Mouse (Mus musculus): ENCODE results near the gene Pkdrej. TPM values are rescaled to one million over a fixed set of nuclear protein-coding genes. Genes with fewer than 3 reads are reported as not detected.
"Not testable (repeated sequence)": the region's sequence is repeated elsewhere in the genome, so short reads cannot be mapped to it uniquely, and the experiment has no call there.

Gene Pkdrej
- polyA plus RNA-seq, 1 experiment from 2014 or later: 0.13 TPM

DNA sequence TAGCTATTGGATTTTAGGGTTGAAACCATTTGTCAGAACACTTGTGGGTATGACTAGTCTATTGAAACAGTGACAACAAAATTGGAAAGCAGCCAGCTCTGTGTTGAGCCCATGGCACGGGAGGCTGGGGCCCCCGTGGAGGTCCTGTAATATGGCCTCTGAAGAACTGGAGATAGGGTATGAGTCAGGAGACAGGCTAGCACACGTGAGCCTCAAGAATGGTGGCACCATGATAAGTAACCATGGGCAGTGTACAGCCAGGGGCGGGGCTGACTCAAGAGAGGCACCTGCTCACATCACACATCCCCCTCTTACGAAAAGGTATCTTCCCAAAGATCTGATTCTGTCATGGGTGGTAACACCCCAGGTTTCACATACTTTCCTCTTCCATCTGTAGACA is 34.8 kb downstream of the Pkdrej start:
- H3K27me3 ChIP-seq (replicated peaks): no peaks in the 10 kb centered on the region; the same call in 1 of the 2 replicates
- no peak overlapping the region for H3K27ac ChIP-seq (replicated peaks)
- H3K36me3 ChIP-seq: 0 out of 2 replicates have a peak, but pooled peaks cover 3% of the 10 kb centered on the region
- no peak for ATAC-seq (ENCODE audit: extremely low read depth, insufficient number of reproducible peaks, low FRiP score, low TSS enrichment)
- no peak overlapping the region for H3K4me3 ChIP-seq
- no peaks in the 10 kb centered on the region for H3K9me3 ChIP-seq
- H3K4me1 ChIP-seq: peaks cover 18% of the 10 kb centered on the region
- H3K4me2 ChIP-seq: no peak overlapping the region
- 47% methylated on average over 5 of the region's 5 CpGs for WGBS
- H3K9ac ChIP-seq: no peak overlapping the region

GRCm38 (mm10) chr15:85784341-85784740 is 37.2 kb downstream of the Pkdrej start:
- H3K27ac ChIP-seq (replicated peaks): no peak overlapping the region
- no peaks in the 10 kb centered on the region for H3K9me3 ChIP-seq
- no peak overlapping the region for H3K4me3 ChIP-seq
- H3K4me1 ChIP-seq: peaks cover 18% of the 10 kb centered on the region
- no peak overlapping the region for H3K9ac ChIP-seq
- no peaks in the 10 kb centered on the region for H3K36me3 ChIP-seq
- H3K27me3 ChIP-seq (replicated peaks): no peaks in the 10 kb centered on the region; the same call in 1 of the 2 replicates
- 75% methylated on average over 3 of the region's 3 CpGs for WGBS
- H3K4me2 ChIP-seq: no peak overlapping the region
- no peak for ATAC-seq (ENCODE audit: extremely low read depth, insufficient number of reproducible peaks, low FRiP score, low TSS enrichment)

GRCm38 (mm10) chr15:85783146-85783545 is 38.4 kb downstream of the Pkdrej start:
- H3K27ac ChIP-seq (replicated peaks): no peak overlapping the region
- no peak for ATAC-seq (ENCODE audit: extremely low read depth, insufficient number of reproducible peaks, low FRiP score, low TSS enrichment)
- 81% methylated on average over 4 of the region's 4 CpGs for WGBS

GRCm38 (mm10) chr15:85778891-85779290 is 42.6 kb downstream of the Pkdrej start:
- H3K27ac ChIP-seq (replicated peaks); ATAC-seq (ENCODE audit: extremely low read depth, insufficient number of reproducible peaks, low FRiP score, low TSS enrichment); H3K4me2 ChIP-seq; H3K4me1 ChIP-seq; H3K4me3 ChIP-seq; H3K36me3 ChIP-seq; H3K9ac ChIP-seq; H3K9me3 ChIP-seq; H3K27me3 ChIP-seq (replicated peaks): not testable (repeated sequence)
- WGBS: 79% methylated on average over 6 of the region's 6 CpGs

More at GRCm38 (mm10) chr15:85783146-85783545, 38.4 kb downstream of the Pkdrej start:
- Histone ChIP-seq H3K4me2 (no peak overlapping the region), H3K9me3 (no peaks in the 10 kb centered on the region), H3K9ac (no peak overlapping the region), H3K4me1 (peaks cover 10% of the 10 kb centered on the region), H3K36me3 (no peaks in the 10 kb centered on the region), H3K4me3 (no peak overlapping the region), H3K27me3 (replicated peaks) (no peaks in the 10 kb centered on the region; the same call in 1 of the 2 replicates)

GRCm38 (mm10) chr15:85776771-85777170 is 44.8 kb downstream of the Pkdrej start:
- Histone ChIP-seq H3K4me3 (no peak overlapping the region), H3K4me1 (no peaks in the 10 kb centered on the region), H3K4me2 (no peak overlapping the region), H3K36me3 (no peaks in the 10 kb centered on the region), H3K27me3 (replicated peaks) (0 out of 2 replicates have a peak, but pooled peaks cover under 1% of the 10 kb centered on the region), H3K9me3 (no peaks in the 10 kb centered on the region), H3K9ac (no peak overlapping the region), H3K27ac (replicated peaks) (no peak overlapping the region)
- ATAC-seq (ENCODE audit: extremely low read depth, insufficient number of reproducible peaks, low FRiP score, low TSS enrichment): no peak
- 69% methylated on average over 5 of the region's 5 CpGs for WGBS

GRCm38 (mm10) chr15:85776241-85776640 is 45.3 kb downstream of the Pkdrej start:
- no peak overlapping the region for H3K27ac ChIP-seq (replicated peaks)
- no peak overlapping the region for H3K4me2 ChIP-seq
- 0 out of 2 replicates have a peak, but pooled peaks cover 6% of the 10 kb centered on the region for H3K27me3 ChIP-seq (replicated peaks)
- H3K9me3 ChIP-seq: no peaks in the 10 kb centered on the region
- no peak overlapping the region for H3K9ac ChIP-seq
- ATAC-seq (ENCODE audit: extremely low read depth, insufficient number of reproducible peaks, low FRiP score, low TSS enrichment): no peak
- 74% methylated on average over 2 of the region's 2 CpGs for WGBS
- H3K36me3 ChIP-seq: no peaks in the 10 kb centered on the region
- no peaks in the 10 kb centered on the region for H3K4me1 ChIP-seq
- H3K4me3 ChIP-seq: no peak overlapping the region

DNA sequence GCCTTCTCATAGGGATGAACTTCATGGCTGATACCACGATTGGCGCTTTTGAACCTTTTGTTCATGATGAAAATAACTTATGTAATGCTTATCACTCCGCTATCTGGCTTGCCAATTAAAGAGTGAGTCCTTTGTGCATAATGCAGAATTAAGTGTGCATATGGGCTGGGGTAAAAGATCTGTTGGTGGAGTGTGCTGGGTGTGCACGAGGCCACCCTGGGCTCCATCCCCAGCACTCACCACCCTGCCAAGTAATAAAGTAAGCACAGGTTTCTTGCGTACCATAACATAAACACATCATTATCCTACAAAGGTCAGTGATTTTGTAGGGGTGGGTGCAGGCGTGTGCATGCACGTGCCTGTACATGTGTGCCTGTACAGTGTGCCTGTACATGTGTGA is 46.5 kb downstream of the Pkdrej start:
- ATAC-seq (ENCODE audit: extremely low read depth, insufficient number of reproducible peaks, low FRiP score, low TSS enrichment): no peak
- no peak overlapping the region for H3K4me3 ChIP-seq
- H3K4me1 ChIP-seq: no peaks in the 10 kb centered on the region
- no peak overlapping the region for H3K27ac ChIP-seq (replicated peaks)
- no peaks in the 10 kb centered on the region for H3K9me3 ChIP-seq
- 79% methylated on average over 7 of the region's 7 CpGs for WGBS
- 0 out of 2 replicates have a peak, but pooled peaks cover 11% of the 10 kb centered on the region for H3K27me3 ChIP-seq (replicated peaks)
- no peaks in the 10 kb centered on the region for H3K36me3 ChIP-seq
- no peak overlapping the region for H3K9ac ChIP-seq
- no peak overlapping the region for H3K4me2 ChIP-seq

DNA sequence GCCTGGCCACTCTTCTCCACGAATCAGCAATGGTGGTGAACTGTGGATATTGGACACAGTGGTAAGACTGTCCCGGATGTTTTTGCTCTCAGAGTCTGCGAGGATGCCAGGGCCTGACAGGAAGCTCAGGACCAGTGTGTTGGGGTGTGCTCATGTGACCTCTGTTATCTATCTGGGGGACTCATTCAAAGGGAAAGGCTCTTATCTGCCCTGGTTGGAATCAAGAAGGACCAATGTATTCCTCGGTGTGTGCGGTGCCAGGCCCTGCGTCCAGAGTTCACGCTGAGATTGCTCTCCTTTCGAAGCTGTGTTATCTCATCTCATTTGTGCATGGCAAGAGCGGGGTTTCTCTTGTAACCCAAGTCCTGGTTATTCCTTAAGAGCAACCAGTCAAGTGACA is 47.1 kb downstream of the Pkdrej start:
- no peak overlapping the region for H3K4me2 ChIP-seq
- H3K27me3 ChIP-seq (replicated peaks): 0 out of 2 replicates have a peak, but pooled peaks cover 11% of the 10 kb centered on the region
- 71% methylated on average over 9 of the region's 9 CpGs for WGBS
- H3K36me3 ChIP-seq: no peaks in the 10 kb centered on the region
- no peak overlapping the region for H3K4me3 ChIP-seq
- no peak for ATAC-seq (ENCODE audit: extremely low read depth, insufficient number of reproducible peaks, low FRiP score, low TSS enrichment)
- no peak overlapping the region for H3K27ac ChIP-seq (replicated peaks)
- H3K9ac ChIP-seq: no peak overlapping the region
- no peaks in the 10 kb centered on the region for H3K9me3 ChIP-seq
- no peaks in the 10 kb centered on the region for H3K4me1 ChIP-seq

DNA sequence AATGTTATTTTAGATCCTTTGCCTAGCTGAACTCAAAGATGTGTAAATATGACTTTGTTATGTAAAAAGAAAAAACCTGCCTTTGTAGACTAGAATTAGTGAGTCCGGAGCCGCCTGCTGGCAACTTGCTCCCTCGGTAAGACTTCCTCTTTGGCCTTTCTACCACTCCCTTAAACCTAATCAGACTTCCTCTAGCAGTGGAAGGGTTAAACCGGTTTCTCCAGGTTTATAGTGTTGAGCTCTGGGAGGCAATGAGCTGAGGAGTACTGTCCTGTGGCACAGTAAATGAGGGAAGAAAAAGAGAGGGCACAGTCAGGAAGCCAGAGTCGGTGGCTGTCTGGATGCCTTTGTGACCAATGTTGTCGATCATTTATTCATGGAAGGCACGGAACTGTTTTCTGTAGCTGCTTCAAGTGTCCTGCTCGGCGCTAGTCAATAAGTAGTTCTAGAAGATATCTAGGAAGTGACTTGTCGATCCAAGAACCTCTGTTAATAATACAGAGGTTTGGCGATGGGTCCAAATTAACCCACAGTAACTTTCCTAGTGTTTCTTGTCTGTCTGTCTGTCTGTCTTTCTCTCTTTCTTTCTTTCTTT is 49.3 kb downstream of the Pkdrej start:
- Histone ChIP-seq H3K4me3 (no peak overlapping the region), H3K27ac (replicated peaks) (no peak overlapping the region), H3K4me1 (no peaks in the 10 kb centered on the region), H3K36me3 (no peaks in the 10 kb centered on the region), H3K9ac (no peak overlapping the region), H3K9me3 (no peaks in the 10 kb centered on the region), H3K4me2 (no peak overlapping the region), H3K27me3 (replicated peaks) (0 out of 2 replicates have a peak, but pooled peaks cover 11% of the 10 kb centered on the region)
- ATAC-seq (ENCODE audit: extremely low read depth, insufficient number of reproducible peaks, low FRiP score, low TSS enrichment): no peak
- WGBS: 74% methylated on average over 11 of the region's 11 CpGs

DNA sequence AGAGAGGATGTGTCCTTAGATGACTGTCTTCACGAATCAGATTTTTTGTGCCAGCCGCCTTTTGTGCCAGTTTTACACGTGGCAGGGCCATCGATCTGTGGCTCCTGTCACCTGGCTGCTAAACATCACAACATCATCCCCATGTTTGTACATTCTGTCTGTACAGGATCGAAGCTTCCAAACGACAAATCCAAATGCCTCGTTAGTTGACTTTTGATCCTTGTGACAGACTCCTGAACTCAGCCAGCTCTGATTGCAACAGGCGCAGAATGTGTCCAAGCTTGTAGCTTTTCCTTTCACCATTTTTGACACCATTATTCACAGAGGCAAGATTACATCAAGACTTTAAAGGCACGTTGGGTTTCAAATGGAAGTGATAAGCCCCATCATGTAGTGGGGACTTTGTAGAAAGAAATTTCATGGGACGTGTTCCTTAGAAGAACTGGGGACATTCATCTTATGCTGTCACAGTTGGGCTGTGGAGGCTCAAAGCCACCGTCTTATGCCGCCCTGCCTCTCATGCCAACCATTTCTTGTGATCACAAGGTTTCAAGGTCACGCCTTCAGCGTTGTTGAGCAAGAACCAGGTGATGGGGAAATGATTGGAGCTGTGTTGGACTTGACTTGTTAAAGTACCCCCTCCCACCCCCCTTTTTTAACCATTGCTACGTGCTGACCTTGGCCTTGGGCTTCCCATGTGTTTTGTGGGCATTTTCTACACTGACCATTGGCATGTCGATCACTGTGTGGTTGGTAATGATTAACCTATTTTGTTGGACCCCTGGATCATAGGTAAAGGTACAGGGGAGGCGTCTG is 50.0 kb downstream of the Pkdrej start:
- no peak overlapping the region for H3K4me2 ChIP-seq
- no peaks in the 10 kb centered on the region for H3K4me1 ChIP-seq
- no peak overlapping the region for H3K4me3 ChIP-seq
- 0 out of 2 replicates have a peak, but pooled peaks cover 11% of the 10 kb centered on the region for H3K27me3 ChIP-seq (replicated peaks)
- H3K27ac ChIP-seq (replicated peaks): no peak overlapping the region
- no peak for ATAC-seq (ENCODE audit: extremely low read depth, insufficient number of reproducible peaks, low FRiP score, low TSS enrichment)
- H3K36me3 ChIP-seq: no peaks in the 10 kb centered on the region
- no peak overlapping the region for H3K9ac ChIP-seq
- WGBS: 80% methylated on average over 17 of the region's 17 CpGs
- no peaks in the 10 kb centered on the region for H3K9me3 ChIP-seq

GRCm38 (mm10) chr15:85768991-85769390 is 52.5 kb downstream of the Pkdrej start:
- Histone ChIP-seq H3K27me3 (replicated peaks) (0 out of 2 replicates have a peak, but pooled peaks cover 11% of the 10 kb centered on the region), H3K9me3 (peaks cover 3% of the 10 kb centered on the region; the same call in 1 of the 2 replicates), H3K4me3 (no peak overlapping the region), H3K36me3 (no peaks in the 10 kb centered on the region), H3K27ac (replicated peaks) (no peak overlapping the region), H3K4me1 (no peaks in the 10 kb centered on the region), H3K4me2 (no peak overlapping the region), H3K9ac (no peak overlapping the region)
- WGBS: 84% methylated on average over 8 of the region's 8 CpGs
- ATAC-seq (ENCODE audit: extremely low read depth, insufficient number of reproducible peaks, low FRiP score, low TSS enrichment): no peak
